Mouse (Mus musculus) stomach, embryonic 14.5 days (tissue): ENCODE data around the gene Psg21. TPM values are rescaled to one million over a fixed set of nuclear protein-coding genes. Genes with fewer than 3 reads are reported as not detected.
"Not testable (repeated sequence)": the region's sequence is repeated elsewhere in the genome, so short reads cannot be mapped to it uniquely, and the experiment has no call there.

Experiments
- ATAC-seq: fragments of 200-750 bp; cut with Nextera tagmentation; 2 replicates; pipeline ENCODE4 v1.8.0; 2017; ENCODE audit warnings: low read depth, moderate TSS enrichment; ENCODE audit not compliant: insufficient number of reproducible peaks, insufficient read depth, low FRiP score
- H3K27ac ChIP-seq: fragments of 300-500 bp; sonication (generic); 2 replicates; pipeline ENCODE4 v1.5.1; 2014; ENCODE audit warnings: mild to moderate bottlenecking, low read length, moderate library complexity, mixed read lengths
- H3K27me3 ChIP-seq: fragments of 300-500 bp; sonication (generic); 2 replicates; pipeline ENCODE4 v1.6.1; 2014; ENCODE audit warnings: low read length, control low read depth, mixed read lengths; ENCODE audit not compliant: control insufficient read depth, insufficient read depth
- H3K36me3 ChIP-seq: fragments of 300-500 bp; sonication (generic); 2 replicates; pipeline ENCODE4 v1.6.1; 2014; ENCODE audit warnings: mild to moderate bottlenecking, control low read depth, low read length, moderate library complexity, mixed read lengths; ENCODE audit not compliant: control insufficient read depth, insufficient read depth
- H3K4me1 ChIP-seq: fragments of 300-500 bp; sonication (generic); 2 replicates; pipeline ENCODE4 v1.6.1; 2014; ENCODE audit warnings: low read length, control low read depth, mixed read lengths; ENCODE audit not compliant: control insufficient read depth, insufficient read depth
- H3K4me2 ChIP-seq: fragments of 300-500 bp; sonication (generic); replicated peaks from 2 replicates; pipeline ENCODE4 v1.6.1; 2014; ENCODE audit warnings: low read depth, low read length, control low read depth
- H3K4me3 ChIP-seq: fragments of 300-500 bp; sonication (generic); 2 replicates; pipeline ENCODE4 v1.5.1; 2014; ENCODE audit warnings: low read depth, low read length, control low read depth
- H3K9ac ChIP-seq: fragments of 300-500 bp; sonication (generic); replicated peaks from 2 replicates; pipeline ENCODE4 v1.6.1; 2014; ENCODE audit warnings: low read depth, mild to moderate bottlenecking, control low read depth, low read length, moderate library complexity, mixed read lengths
- H3K9me3 ChIP-seq: fragments of 300-500 bp; sonication (generic); 2 replicates; pipeline ENCODE4 v1.6.1; 2016; ENCODE audit warnings: low read depth, low read length, control low read depth; ENCODE audit not compliant: control insufficient read depth
- WGBS: fragments of 180-500 bp; shearing (Covaris S2); extraction: QIAGEN DNeasy Blood & Tissue Kit; methylation state at CpG from one replicate; pipeline ENCODE4 v1.1.7; 2014; 5-methylcytosine and 5-hydroxymethylcytosine counted together
- polyA plus RNA-seq: library from polyadenylated mRNA; unstranded; fragments of >200 nt; fragmentation: Nextera tagmentation; extraction: Ambion mirVana; gene quantifications from 2 replicates; pipeline ENCODE4 v1.2.1, GENCODE M21; 2014

The Psg21 gene
- polyA plus RNA-seq = not detected in 2 replicates

DNA sequence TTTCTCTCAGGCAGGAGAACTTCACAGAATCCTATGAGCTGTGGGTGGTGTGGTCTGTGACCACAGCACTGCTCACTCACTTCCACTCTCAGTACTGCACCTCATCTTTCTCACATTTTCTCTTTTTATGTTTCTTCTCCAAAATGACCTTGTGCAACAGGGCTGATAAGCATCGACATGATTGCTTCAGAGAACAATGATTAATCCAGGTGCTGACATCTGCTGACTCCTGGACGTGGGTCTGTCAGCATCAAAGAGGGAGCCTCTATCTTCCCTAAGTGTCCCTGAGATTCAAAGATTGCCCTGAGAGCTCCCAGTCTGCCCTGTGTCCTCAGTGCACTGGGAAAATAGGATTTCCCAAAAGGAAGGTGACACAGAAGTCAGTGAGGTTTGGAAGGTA is at the start of gene Psg21:
Psg21 (minus strand) TSS at position 101 of the 400 bp plus-strand sequence.
- not testable (repeated sequence) for H3K9ac ChIP-seq, H3K9me3 ChIP-seq, H3K27me3 ChIP-seq, H3K27ac ChIP-seq, H3K36me3 ChIP-seq, H3K4me3 ChIP-seq, H3K4me1 ChIP-seq, ATAC-seq, H3K4me2 ChIP-seq
- 55% methylated on average over 1 of the region's 2 CpGs for WGBS

DNA sequence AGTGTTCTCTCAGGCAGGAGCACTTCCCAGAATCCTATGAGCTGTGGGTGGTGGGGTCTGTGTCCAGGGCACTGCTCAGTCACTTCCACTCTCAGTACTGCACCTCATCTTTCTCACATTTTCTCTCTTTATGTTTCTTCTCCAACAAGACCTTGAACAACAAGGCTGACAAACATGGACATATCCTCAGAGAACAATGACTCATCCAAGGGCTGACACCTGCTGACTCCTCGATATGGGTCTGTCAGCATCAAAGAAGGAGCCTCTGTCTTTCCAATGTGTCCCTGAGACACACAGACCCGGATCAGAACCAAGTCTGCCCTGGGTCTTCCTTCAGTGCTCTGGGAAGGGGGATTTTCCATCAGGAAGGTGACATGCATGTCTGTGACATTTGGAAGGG is 29.6 kb upstream of the Psg21 start, which contains the start of gene Psg20:
Psg20 (minus strand) TSS at position 101 of the 400 bp plus-strand sequence.
- Histone ChIP-seq H3K9ac (no peak within 1 kb of the TSS), H3K4me3 (no peak within 1 kb of the TSS), H3K4me1 (no peaks in the 10 kb centered on the region), H3K27ac (no peak within 1 kb of the TSS), H3K36me3 (no peaks in the 10 kb centered on the region), H3K27me3 (no peaks in the 10 kb centered on the region), H3K4me2 (no peak within 1 kb of the TSS), H3K9me3 (no peaks in the 10 kb centered on the region)
- 67% methylated on average over 2 of the region's 2 CpGs for WGBS
- ATAC-seq = no peak

DNA sequence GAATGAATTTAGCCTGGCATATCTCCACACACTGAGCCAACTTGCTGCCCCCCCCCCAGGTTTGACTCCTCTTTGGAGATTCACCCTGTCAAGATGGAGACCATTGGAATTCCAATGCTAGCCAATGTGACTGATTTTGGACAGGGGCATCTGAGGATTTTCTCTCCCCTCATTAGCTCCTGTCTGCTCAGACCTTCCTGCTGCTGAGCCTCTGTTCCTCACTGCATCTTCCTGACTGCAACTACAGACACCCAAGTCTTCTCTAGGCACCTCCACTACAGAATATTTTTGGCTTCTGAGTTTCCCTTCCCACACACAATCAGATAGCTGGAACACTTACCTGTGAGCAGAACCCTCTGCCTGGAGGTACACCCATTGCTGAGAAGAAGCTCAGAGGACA is 29.1 kb upstream of the Psg21 start:
- H3K9ac ChIP-seq = no peak overlapping the region
- H3K9me3 ChIP-seq = no peaks in the 10 kb centered on the region
- no peaks in the 10 kb centered on the region for H3K36me3 ChIP-seq
- no peak overlapping the region for H3K4me2 ChIP-seq
- H3K27ac ChIP-seq = no peak overlapping the region
- no peaks in the 10 kb centered on the region for H3K4me1 ChIP-seq
- H3K4me3 ChIP-seq = no peak overlapping the region
- ATAC-seq = no peak
- no peaks in the 10 kb centered on the region for H3K27me3 ChIP-seq

DNA sequence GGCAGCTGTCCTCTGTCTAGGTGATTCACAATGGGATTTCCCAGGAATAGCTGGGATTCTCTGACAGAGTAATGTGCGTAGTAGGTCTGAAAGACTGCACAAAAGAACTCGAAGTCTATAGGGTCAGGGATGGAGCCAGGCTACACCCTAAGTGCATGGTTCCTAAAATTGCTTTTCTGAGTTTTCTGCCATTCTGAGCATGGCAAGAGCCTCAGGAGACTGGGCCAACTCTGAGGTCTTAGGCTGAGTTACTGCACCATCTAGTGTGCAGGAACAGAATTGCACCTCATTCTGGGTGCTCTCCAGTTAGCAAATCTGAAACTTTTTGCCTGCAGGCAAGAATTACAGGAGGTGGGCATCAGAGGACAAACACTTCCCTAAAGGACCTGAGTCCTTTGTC is 23.2 kb upstream of the Psg21 start:
- WGBS = 46% methylated on average over 2 of the region's 2 CpGs
- no peak; the same call in 1 of the 2 replicates for ATAC-seq

DNA sequence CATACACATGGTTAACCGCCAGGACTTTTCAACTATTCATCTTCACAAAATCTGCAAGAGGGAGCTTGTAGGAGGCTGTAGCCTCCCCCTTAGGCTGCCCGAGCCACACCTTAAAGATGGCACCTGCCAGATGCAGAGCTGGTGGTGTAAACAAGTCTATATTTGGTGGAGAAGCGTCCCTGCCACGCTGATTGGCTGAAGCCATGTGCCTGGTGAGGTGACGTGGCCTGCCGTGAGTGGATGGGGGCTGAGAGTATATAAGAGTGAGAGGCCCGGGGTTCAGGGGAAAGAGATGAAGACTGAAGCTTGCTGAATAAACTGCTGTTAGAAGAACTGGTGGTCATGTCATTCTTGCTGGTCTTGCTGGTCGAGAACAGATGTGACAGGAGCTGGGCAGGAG is 29.6 kb downstream of the Psg21 start:
- H3K27ac ChIP-seq, H3K36me3 ChIP-seq, H3K4me1 ChIP-seq, ATAC-seq, H3K4me2 ChIP-seq, H3K27me3 ChIP-seq, H3K9ac ChIP-seq, H3K4me3 ChIP-seq, H3K9me3 ChIP-seq: not testable (repeated sequence)
- 75% methylated on average over 8 of the region's 8 CpGs for WGBS

More for the DNA sequence above, 23.2 kb upstream of the Psg21 start:
- Histone ChIP-seq H3K27ac (no peak overlapping the region), H3K4me2 (no peak overlapping the region), H3K27me3 (no peaks in the 10 kb centered on the region), H3K36me3 (no peaks in the 10 kb centered on the region), H3K4me1 (no peaks in the 10 kb centered on the region), H3K9me3 (no peaks in the 10 kb centered on the region), H3K4me3 (no peak overlapping the region), H3K9ac (no peak overlapping the region)

DNA sequence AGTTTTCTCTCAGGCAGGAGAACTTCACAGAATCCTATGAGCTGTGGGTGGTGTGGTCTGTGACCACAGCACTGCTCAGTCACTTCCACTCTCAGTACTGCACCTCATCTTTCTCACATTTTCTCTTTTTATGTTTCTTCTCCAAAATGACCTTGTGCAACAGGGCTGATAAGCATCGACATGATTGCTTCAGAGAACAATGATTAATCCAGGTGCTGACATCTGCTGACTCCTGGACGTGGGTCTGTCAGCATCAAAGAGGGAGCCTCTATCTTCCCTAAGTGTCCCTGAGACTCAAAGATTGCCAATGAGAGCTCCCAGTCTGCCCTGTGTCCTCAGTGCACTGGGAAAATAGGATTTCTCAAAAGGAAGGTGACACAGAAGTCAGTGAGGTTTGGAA is 40.1 kb downstream of the Psg21 start, which contains the start of gene Psg23:
Psg23 (minus strand) TSS at position 101 of the 400 bp plus-strand sequence.
- not testable (repeated sequence) for ATAC-seq, H3K9me3 ChIP-seq, H3K27ac ChIP-seq, H3K36me3 ChIP-seq, H3K4me3 ChIP-seq, H3K4me2 ChIP-seq, H3K27me3 ChIP-seq, H3K4me1 ChIP-seq, H3K9ac ChIP-seq
- 33% methylated on average over 1 of the region's 2 CpGs for WGBS

Other genes with a start within 250 kb of the Psg21 start
- not detected in 2 replicates for gene Psg28, start 224.7 kb downstream of the Psg21 start, polyA plus RNA-seq
- not detected in 2 replicates for gene Psg26, start 172.5 kb downstream of the Psg21 start, polyA plus RNA-seq
- gene Psg25, start 124.5 kb downstream of the Psg21 start, polyA plus RNA-seq = 0.10 and 0.25 TPM in 2 replicates
- gene Psg27, start 89.4 kb downstream of the Psg21 start, polyA plus RNA-seq = not detected in 2 replicates
- gene Psg23, start 40.2 kb downstream of the Psg21 start, polyA plus RNA-seq = not detected in 2 replicates
- gene Psg20, start 29.5 kb upstream of the Psg21 start, polyA plus RNA-seq = not detected in 2 replicates
- gene Psg22, start 61.4 kb upstream of the Psg21 start, polyA plus RNA-seq = not detected in 2 replicates
- not detected in 2 replicates for gene Psg19, start 141.8 kb upstream of the Psg21 start, polyA plus RNA-seq
- 0.23 and 0.27 TPM in 2 replicates for gene Psg17, start 164.9 kb upstream of the Psg21 start, polyA plus RNA-seq
- 1.0 and 1.1 TPM in 2 replicates for gene Mill2, start 183.2 kb upstream of the Psg21 start, polyA plus RNA-seq
- gene Pglyrp1, start 214.6 kb upstream of the Psg21 start, polyA plus RNA-seq = 23.9 and 32.8 TPM in 2 replicates